Mouse (Mus musculus): ENCODE results near the gene Camk1d.

Camk1d gene

GRCm38 (mm10) chr2:5709911-5710310 is 4.4 kb downstream of the Camk1d start:
- DNase-seq (ENCODE audit: low spot score), result no peak

- DNase-seq (ENCODE audit: low spot score), result peak; percentile 20
Measured at GRCm38 (mm10) chr2:5707871-5708733, 6.2 kb downstream of the Camk1d start.

DNA sequence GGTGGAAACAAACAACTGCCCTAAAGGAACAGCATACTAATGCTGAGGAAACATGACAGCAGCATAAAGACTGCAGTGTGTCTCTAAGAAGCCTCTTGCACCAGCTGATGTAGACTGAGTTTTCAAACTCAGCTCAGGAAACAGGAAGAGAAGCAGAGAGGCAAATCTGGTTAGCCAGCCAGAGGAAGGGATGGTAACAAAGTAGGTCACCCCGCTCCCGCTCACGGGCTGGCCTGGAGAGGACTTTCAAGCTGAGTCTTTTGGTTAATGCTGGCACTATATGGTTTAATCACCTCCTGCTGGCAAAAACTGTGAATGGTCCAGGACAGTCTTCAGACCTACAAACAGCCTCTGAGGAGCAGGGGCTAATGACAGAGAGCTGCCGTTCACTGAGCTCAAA is 7.7 kb downstream of the Camk1d start:
- DNase-seq (ENCODE audit: low spot score), result peak; percentile 29

DNA sequence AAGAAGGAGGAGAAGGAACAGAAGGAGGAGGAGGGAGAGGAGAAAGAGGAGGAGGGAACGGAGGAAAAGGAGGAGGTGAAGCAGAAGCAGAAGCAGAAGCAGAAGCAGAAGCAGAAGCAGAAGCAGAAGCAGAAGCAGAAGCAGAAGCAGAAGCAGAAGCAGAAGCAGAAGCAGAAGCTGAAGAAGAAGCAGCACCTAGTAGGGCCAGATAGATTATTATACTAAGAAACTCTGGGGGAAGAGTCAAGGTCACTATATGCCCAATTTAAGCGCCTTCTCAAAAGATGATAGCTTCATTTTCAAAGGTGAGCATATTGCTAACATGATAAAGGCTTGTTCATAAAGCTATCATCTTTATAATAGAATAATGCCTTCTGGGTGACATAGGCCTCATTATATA is 11.9 kb downstream of the Camk1d start:
- DNase-seq (ENCODE audit: low spot score), result no peak

GRCm38 (mm10) chr2:5700931-5701330 is 13.4 kb downstream of the Camk1d start:
- DNase-seq (ENCODE audit: low spot score), result no peak

DNA sequence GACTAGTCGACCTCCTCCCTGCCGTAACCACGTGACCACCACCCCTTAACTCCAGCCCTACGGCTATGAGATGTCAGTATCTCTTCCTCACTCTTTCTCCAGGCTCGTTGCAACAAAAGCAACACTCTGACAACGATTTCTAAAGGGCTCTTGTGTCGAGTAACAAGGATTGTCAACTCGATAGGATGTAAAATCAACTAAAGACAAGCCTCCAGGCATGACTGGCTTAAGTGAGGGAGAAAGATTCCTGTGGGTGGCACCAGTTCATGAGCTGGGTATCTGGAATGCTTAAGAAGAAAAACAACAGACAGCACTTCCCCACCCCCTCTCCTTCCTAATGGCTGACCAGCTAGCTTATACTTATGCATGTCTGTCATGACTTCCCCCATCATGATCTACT is 15.9 kb downstream of the Camk1d start:
- DNase-seq (ENCODE audit: low spot score), result no peak

DNA sequence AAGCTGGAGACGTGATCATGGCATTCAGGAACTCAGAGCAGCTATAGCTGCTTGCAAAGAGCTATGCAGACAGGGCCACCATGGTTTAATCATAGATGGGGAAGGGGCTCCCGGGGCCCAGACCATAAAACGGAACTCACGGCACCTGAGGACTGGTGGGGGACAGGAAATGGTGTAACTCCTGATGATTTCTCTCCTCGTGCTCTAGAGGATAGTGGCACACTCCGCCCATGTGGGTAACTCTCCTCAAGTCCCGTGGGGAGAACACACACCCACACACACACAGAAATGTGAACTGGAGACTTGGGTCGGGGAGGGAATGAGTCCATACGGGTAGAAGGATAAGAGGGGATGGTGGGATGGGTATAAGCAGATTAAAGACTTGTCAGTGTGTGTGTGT is 20.2 kb downstream of the Camk1d start:
- DNase-seq (ENCODE audit: low spot score), result no peak

DNA sequence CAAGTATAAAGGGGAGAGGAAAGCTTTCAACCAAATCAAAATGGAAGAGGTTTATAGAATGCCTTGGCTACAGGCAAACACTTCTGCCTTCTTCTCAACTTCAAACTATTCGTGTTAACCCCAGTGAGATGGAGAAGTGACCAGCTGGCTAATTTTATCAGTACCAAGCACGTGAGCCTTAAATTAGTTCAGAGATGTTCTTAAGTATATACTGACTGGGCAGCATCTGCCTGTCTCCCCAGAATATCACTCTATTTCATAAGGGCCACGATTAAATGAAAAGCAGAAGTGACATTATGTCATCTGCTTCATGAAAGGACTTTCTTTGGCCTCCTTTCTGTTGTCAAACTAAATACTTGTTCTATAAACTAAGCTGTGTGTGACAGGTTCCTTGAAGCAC is 22.6 kb downstream of the Camk1d start:
- no peak for DNase-seq (ENCODE audit: low spot score)

DNA sequence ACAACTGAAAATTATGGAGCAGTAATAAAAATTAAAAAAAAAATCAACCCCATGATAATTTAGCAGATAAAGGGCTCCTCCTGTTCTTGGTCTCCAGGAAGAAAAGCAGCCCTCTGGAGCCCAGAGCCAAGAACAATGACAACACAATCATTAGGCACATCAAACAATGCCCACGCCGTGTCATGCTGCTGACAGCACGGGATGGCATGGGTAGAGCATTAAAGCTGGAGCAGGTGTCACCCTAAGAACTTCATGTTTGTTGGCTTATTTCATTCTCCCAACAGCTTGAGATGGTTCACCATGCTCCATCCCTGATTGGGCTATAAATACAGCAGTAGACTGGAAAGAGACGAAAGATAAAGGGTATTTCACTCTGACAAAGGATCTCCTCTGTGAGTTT is 30.9 kb downstream of the Camk1d start:
- no peak for DNase-seq (ENCODE audit: low spot score)

- no peak for DNase-seq (ENCODE audit: low spot score)
Measured at GRCm38 (mm10) chr2:5681909-5682308, 32.4 kb downstream of the Camk1d start.

- no peak for DNase-seq (ENCODE audit: low spot score)
Measured at GRCm38 (mm10) chr2:5681302-5681701, 33.0 kb downstream of the Camk1d start.

DNA sequence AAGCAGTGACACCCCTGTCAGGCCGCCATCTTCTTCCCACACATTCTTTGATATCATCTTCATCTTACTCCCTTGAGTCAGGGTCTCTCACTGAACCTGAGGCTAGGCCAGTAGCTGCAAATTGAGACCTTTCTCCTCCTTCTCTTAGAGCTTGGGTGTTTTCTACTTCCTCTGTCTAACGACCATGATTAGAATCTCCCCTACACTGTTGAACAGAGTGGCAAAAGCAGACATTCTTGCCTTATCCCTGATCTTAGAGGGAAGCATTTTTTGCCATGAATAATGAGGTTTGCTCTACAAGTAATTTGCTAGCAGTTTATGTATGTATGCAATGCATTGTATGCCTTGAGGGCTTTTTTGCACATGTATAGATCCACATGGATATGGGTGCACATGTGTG is 35.3 kb downstream of the Camk1d start:
- no peak for DNase-seq (ENCODE audit: low spot score)

DNA sequence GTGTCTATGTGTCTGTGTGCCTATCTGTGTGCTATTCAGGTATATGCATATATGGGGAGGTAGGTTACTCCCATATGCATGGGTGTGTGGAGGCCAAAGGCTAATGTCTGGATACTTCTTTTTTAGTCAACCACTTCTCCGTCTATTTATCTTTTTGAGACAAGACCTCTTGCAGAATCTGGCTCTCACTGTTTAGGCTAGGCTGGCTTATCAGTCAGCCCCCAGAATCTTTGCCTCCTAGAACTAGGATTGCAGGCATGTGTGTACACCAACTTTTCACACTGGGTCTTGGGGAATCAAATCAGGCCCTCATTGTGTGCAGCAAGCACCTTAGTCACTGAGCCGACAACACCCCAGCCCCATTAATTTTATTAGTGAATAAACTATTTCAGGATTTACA is 36.8 kb downstream of the Camk1d start:
- DNase-seq (ENCODE audit: low spot score), result no peak

GRCm38 (mm10) chr2:5676786-5677185 is 37.5 kb downstream of the Camk1d start:
- no peak for DNase-seq (ENCODE audit: low spot score)

DNA sequence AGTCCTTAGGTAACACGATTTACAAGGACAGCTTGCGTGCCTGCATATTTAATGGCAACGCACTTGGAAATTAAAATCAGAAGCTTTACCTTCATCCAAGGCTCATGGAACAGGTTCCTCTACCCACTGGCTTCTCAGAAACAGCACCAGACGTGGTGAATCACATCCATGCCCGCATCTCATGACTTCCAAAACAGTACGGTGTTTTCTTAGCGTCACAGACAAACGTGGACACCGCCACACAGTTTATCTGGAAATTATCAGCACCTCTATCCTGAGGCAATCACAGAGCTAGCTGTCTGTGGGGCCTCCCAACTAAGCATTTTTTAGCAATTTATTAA is 38.2 kb downstream of the Camk1d start:
- peak; percentile 14 for DNase-seq (ENCODE audit: low spot score)

DNA sequence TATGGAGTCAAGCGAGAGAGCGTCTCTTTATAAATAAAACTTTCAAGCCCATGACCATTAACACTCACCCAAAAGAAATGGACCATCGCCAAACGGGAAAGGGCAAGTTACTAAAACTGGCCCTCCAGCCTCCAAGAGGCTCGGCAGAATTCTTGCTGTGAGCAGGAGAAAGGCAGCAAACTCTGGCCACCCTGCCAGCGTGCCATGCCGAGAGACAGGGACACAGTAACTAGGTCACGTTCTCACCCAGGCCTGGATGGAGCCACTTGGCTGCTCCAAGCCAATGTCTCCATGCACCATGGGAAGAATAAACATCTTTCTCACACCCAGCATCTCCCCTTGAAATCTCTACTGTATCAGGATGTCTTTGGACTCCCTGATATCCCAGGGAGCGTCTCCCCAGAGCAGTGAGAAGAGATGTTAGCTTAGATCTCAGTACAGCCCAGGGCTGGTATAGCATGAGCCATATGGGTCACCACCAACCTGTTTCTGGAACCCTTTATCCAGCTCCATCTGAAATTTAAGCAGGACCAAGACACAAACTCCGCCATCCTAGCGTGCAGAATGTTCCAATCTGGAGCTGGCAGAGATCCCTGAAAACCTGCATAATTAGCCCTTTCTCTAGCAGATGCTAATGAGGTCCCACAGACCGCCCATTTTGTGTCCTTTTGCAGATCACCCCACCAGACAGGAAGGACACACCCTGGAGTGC is 38.7 kb downstream of the Camk1d start:
- peak; percentile 14 for DNase-seq (ENCODE audit: low spot score)

DNA sequence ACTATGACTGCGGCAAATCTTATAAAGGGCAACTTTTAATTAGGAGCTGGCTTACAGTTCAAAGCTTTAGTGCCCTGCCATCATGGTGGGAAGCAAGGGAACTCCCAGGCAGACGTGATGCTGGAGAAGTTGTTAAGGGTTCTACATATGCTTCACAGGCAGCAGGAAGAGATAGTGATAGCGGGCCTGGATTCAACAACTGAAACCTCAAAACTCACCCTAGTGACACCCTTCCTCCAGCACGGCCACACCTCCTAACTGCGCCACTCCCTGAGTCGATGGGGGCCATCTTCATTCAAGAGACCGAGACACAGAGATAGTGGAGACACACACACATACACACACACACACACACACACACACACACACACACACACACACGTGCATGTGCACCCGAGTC is 39.8 kb downstream of the Camk1d start:
- no peak for DNase-seq (ENCODE audit: low spot score)

DNA sequence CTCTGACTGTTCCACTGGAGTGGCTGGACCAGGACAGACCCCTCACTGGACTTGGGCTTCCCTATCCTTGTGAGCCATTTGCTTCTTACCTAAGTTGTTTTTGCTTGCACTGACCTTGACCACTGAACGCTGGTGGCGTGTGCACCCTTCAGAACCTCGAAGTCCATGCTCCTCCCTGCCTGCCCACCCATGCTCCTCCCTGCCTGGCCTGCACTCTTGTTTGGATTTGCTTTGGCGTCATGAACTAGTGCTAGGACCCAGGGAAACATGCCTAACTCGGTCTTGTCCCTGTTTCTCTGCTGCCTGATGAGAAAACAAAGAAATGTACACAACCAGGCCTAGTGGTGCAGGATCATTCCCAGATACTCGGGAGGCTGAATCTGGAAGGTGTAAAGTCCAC is 40.5 kb downstream of the Camk1d start:
- no peak for DNase-seq (ENCODE audit: low spot score)

DNA sequence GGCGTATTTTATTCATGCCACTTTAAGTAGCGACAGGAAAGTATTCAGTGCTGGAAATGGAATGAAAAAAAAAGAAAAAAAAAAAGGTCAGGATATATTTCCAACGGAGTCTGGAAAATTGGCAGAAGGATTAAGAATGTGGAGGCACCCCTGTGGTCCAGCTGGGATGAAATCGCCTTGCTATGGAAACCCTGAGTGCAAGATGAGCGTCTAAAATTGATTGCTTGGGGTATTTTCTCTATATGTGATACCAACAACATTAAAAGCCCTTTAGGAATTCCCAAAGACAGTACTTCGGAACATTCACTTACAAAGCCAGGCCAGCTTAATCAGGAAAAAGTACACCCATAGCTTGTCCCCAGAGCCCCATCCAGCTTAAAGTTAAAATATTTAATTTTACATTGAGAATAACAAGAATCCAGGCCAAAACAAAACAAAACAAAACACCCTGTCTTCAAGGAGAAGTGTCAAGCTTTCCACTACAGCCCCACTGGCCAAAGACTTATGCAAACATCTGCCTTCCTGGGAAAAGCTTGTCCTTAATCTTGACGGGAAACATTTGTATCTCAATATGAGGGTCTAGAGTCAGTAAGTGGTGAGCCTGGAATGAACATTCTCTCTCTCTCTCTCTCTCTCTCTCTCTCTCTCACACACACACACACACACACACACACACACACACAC is 41.3 kb downstream of the Camk1d start:
- DNase-seq (ENCODE audit: low spot score), result no peak

GRCm38 (mm10) chr2:5670146-5670545 is 44.2 kb downstream of the Camk1d start:
- no peak for DNase-seq (ENCODE audit: low spot score)

DNA sequence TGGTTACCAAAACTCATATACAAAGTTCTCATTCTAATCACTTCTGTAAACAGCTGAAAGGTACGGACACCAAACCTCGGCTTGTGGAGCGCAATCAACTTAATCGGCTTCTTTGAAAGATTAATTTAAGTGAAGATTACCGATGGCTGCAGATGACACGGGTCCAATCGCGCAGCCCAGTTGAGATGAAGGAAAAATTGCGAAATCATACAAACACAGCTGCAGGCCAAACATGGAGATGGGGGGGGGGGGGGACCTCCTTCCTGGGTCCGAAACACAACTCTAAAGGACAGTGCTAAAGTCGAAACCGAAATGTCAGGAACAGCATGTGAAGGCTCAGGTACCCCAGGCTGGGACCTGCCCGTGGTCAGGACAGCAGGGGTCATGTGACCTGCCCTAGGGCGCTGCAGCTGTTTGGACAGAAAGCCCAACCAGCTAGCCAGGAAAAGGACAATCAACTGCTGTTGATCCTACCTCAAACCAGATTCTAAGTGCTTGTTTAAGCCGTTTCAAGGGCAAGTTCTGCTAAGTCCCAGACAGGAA is 44.7 kb downstream of the Camk1d start:
- DNase-seq (ENCODE audit: low spot score), result no peak

DNA sequence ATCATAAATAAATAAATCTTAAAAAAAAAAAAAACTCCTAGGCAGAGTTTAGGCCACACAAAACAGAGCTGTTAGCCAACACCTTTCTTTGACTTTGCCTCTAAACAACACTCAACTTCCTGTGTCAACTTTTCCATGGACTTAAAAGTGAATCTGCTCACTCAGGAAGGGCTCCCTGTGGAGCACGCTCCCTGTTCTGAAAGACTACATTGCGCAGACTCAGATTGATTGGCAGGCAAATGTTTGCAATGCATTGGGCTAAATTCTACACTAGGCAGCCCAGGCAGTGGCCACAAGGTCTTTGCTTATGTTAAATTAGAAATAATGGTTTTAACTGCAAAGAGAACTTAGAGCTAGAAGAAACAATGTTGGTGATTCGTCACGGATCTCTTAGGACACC is 45.4 kb downstream of the Camk1d start:
- no peak for DNase-seq (ENCODE audit: low spot score)

- no peak for DNase-seq (ENCODE audit: low spot score)
Measured at GRCm38 (mm10) chr2:5663499-5663898, 50.8 kb downstream of the Camk1d start.

Data from MN1 (cell line).